Mouse (Mus musculus) CH12.LX (cell line): ENCODE results near the gene Akr1c13. TPM values are rescaled to one million over a fixed set of nuclear protein-coding genes. Genes with fewer than 3 reads are reported as not detected.

Experiments
- DNase-seq: peaks from one replicate; pipeline ENCODE4 v3.0.0-alpha.2; 2013; ENCODE audit errors: extremely low read depth
- H3K27ac ChIP-seq: 2 replicates; pipeline ENCODE4 v1.5.1; 2012; ENCODE audit warnings: low read depth, mild to moderate bottlenecking, control low read depth, moderate library complexity; ENCODE audit not compliant: insufficient read depth
- H3K27me3 ChIP-seq: replicated peaks from 2 replicates; pipeline ENCODE3; 2012; ENCODE audit warnings: inconsistent platforms
- H3K36me3 ChIP-seq, 2 experiments: replicated peaks in 1 of 2; 2 replicates each; pipeline versions ENCODE3 to v1.6.1; 2012; ENCODE audit warnings: inconsistent platforms in 1 of 2, low read length in 1 of 2, mild to moderate bottlenecking in 1 of 2, mixed read lengths in 1 of 2, moderate library complexity in 1 of 2; ENCODE audit not compliant: control insufficient read depth in 1 of 2, insufficient read depth in 1 of 2
- H3K4me1 ChIP-seq, 2 experiments: 2 replicates each; pipeline ENCODE4 v1.6.1; 2012; ENCODE audit warnings: inconsistent platforms in 1 of 2, moderate library complexity in 1 of 2; ENCODE audit not compliant: insufficient read depth in 2 of 2, control insufficient read depth in 1 of 2
- H3K4me2 ChIP-seq: 2 replicates; pipeline ENCODE4 v1.6.1; 2012; ENCODE audit warnings: low read depth, mild to moderate bottlenecking, control low read depth; ENCODE audit not compliant: poor library complexity, insufficient read depth, severe bottlenecking
- H3K4me3 ChIP-seq, 3 experiments: fragments of 150-350 bp in 1 of 3; sonication (generic) in 1 of 3; replicated peaks in 1 of 3; 2 replicates each; pipeline versions ENCODE3 to v1.5.1; 2011 to 2012; ENCODE audit warnings: low read depth in 2 of 3, low read length in 2 of 3, mild to moderate bottlenecking in 2 of 3, moderate library complexity in 2 of 3, control low read depth in 1 of 3, improper control_type of control experiment in 1 of 3, inconsistent platforms in 1 of 3, mixed read lengths in 1 of 3; ENCODE audit not compliant: poor library complexity in 1 of 3
- H3K79me2 ChIP-seq: replicated peaks from 2 replicates; pipeline ENCODE4 v1.6.1; 2012; ENCODE audit warnings: mild to moderate bottlenecking, moderate library complexity; ENCODE audit not compliant: control insufficient read depth, poor library complexity, insufficient read depth, severe bottlenecking; ENCODE audit errors: extremely low read depth
- H3K9ac ChIP-seq: 2 replicates; pipeline ENCODE4 v1.6.1; 2012; ENCODE audit warnings: low read depth, mild to moderate bottlenecking, control low read depth, moderate library complexity; ENCODE audit not compliant: insufficient read depth
- H3K9me3 ChIP-seq: replicated peaks from 2 replicates; pipeline ENCODE3; 2012; ENCODE audit warnings: low read length, inconsistent platforms, mixed read lengths
- BHLHE40 ChIP-seq: IDR thresholded peaks from 2 replicates; pipeline ENCODE4 v1.6.1; 2011; ENCODE audit warnings: mild to moderate bottlenecking, low read depth, low read length, improper control_type of control experiment
- CHD1 ChIP-seq: IDR thresholded peaks from 2 replicates; pipeline ENCODE4 v1.6.1; 2012; ENCODE audit warnings: low read depth, low read length, improper control_type of control experiment, inconsistent platforms
- CHD2 ChIP-seq: IDR thresholded peaks from 2 replicates; pipeline ENCODE4 v1.6.1; 2011; ENCODE audit warnings: low read length, improper control_type of control experiment
- CTCF ChIP-seq, 2 experiments: IDR thresholded peaks in 1 of 2; conservative IDR thresholded peaks in 1 of 2; 2 replicates each; pipeline ENCODE4 v1.5.1; 2011 to 2012; ENCODE audit warnings: low read depth in 2 of 2, low read length in 2 of 2, improper control_type of control experiment in 1 of 2, inconsistent platforms in 1 of 2, mild to moderate bottlenecking in 1 of 2, moderate library complexity in 1 of 2
- E2F4 ChIP-seq: IDR thresholded peaks from 2 replicates; pipeline ENCODE4 v1.6.1; 2011; ENCODE audit warnings: low read depth, low read length, improper control_type of control experiment; ENCODE audit not compliant: insufficient replicate concordance
- ELF1 ChIP-seq: IDR thresholded peaks from 2 replicates; pipeline ENCODE4 v1.6.1; 2014; ENCODE audit warnings: low read depth, mild to moderate bottlenecking, inconsistent platforms, low read length, improper control_type of control experiment
- ETS1 ChIP-seq: conservative IDR thresholded peaks from 2 replicates; pipeline ENCODE4 v1.6.1; 2012; ENCODE audit warnings: low read depth, mild to moderate bottlenecking, inconsistent platforms, low read length, improper control_type of control experiment, moderate library complexity
- GABPA ChIP-seq: IDR thresholded peaks from 2 replicates; pipeline ENCODE4 v1.6.1; 2012; ENCODE audit warnings: low read depth, low read length, improper control_type of control experiment, inconsistent platforms; ENCODE audit not compliant: insufficient replicate concordance
- JUN ChIP-seq: IDR thresholded peaks from 2 replicates; pipeline ENCODE4 v1.6.1; 2011; ENCODE audit warnings: low read depth, mild to moderate bottlenecking, low read length, improper control_type of control experiment, moderate library complexity; ENCODE audit not compliant: insufficient read depth
- JUND ChIP-seq: conservative IDR thresholded peaks from 2 replicates; pipeline ENCODE4 v1.6.1; 2011; ENCODE audit warnings: low read depth, low read length, improper control_type of control experiment
- KAT2A ChIP-seq: IDR thresholded peaks from 2 replicates; pipeline ENCODE4 v1.6.1; 2012; ENCODE audit warnings: low read length, improper control_type of control experiment, inconsistent platforms; ENCODE audit not compliant: insufficient replicate concordance
- MAFK ChIP-seq: IDR thresholded peaks from 2 replicates; pipeline ENCODE4 v1.6.1; 2011; ENCODE audit warnings: low read length, improper control_type of control experiment; ENCODE audit not compliant: insufficient replicate concordance
- MAX ChIP-seq: IDR thresholded peaks from 2 replicates; pipeline ENCODE4 v1.6.1; 2011; ENCODE audit warnings: low read length, improper control_type of control experiment
- MXI1 ChIP-seq: IDR thresholded peaks from 2 replicates; pipeline ENCODE4 v1.6.1; 2011; ENCODE audit warnings: mild to moderate bottlenecking, low read depth, low read length, improper control_type of control experiment
- MYC ChIP-seq: IDR thresholded peaks from 2 replicates; pipeline ENCODE4 v1.6.1; 2011; ENCODE audit warnings: low read depth, mild to moderate bottlenecking, improper control_type of control experiment, low read length
- NRF1 ChIP-seq: IDR thresholded peaks from 2 replicates; pipeline ENCODE4 v1.6.1; 2014; ENCODE audit warnings: low read depth, mild to moderate bottlenecking, inconsistent platforms, low read length, improper control_type of control experiment, moderate library complexity
- PAX5 ChIP-seq: IDR thresholded peaks from 2 replicates; pipeline ENCODE4 v1.6.1; 2012; ENCODE audit warnings: low read length, inconsistent platforms, mixed read lengths
- POLR2AphosphoS2 ChIP-seq: IDR thresholded peaks from 2 replicates; pipeline ENCODE4 v1.6.1; 2011; ENCODE audit warnings: low read depth, low read length, improper control_type of control experiment
- RAD21 ChIP-seq: IDR thresholded peaks from 2 replicates; pipeline ENCODE4 v1.6.1; 2011; ENCODE audit warnings: low read depth, mild to moderate bottlenecking, low read length, improper control_type of control experiment, moderate library complexity
- SIN3A ChIP-seq: IDR thresholded peaks from 2 replicates; pipeline ENCODE4 v1.6.1; 2012; ENCODE audit warnings: low read length, improper control_type of control experiment, inconsistent platforms
- TCF12 ChIP-seq: IDR thresholded peaks from 2 replicates; pipeline ENCODE4 v1.6.1; 2014; ENCODE audit warnings: low read depth, mild to moderate bottlenecking, inconsistent platforms, low read length, improper control_type of control experiment
- UBTF ChIP-seq: IDR thresholded peaks from 2 replicates; pipeline ENCODE4 v1.6.1; 2012; ENCODE audit warnings: low read depth, mild to moderate bottlenecking, inconsistent platforms, low read length, improper control_type of control experiment, moderate library complexity
- USF1 ChIP-seq: IDR thresholded peaks from 2 replicates; pipeline ENCODE4 v1.6.1; 2014; ENCODE audit warnings: low read depth, mild to moderate bottlenecking, inconsistent platforms, low read length, improper control_type of control experiment
- USF2 ChIP-seq: conservative IDR thresholded peaks from 2 replicates; pipeline ENCODE4 v1.6.1; 2011; ENCODE audit warnings: low read depth, low read length, improper control_type of control experiment
- ZKSCAN1 ChIP-seq: IDR thresholded peaks from 2 replicates; pipeline ENCODE4 v1.6.1; 2012; ENCODE audit warnings: low read depth, inconsistent platforms, low read length, improper control_type of control experiment, borderline replicate concordance
- ZMIZ1 ChIP-seq: IDR thresholded peaks from 2 replicates; pipeline ENCODE4 v1.6.1; 2012; ENCODE audit warnings: low read depth, mild to moderate bottlenecking, inconsistent platforms, low read length, improper control_type of control experiment
- ZNF384 ChIP-seq: IDR thresholded peaks from 2 replicates; pipeline ENCODE4 v1.6.1; 2012; ENCODE audit warnings: low read depth, low read length, improper control_type of control experiment, inconsistent platforms
- dilution Hi-C: fragments of 300-500 bp; cut with MboI; formaldehyde crosslinking; loops from 2 replicates; pipeline ENCODE4 v1.14.3; 2020; ENCODE audit warnings: low sequenced_read_pairs; ENCODE audit not compliant: extremely low pct_unique_long_range_greater_than_20kb, extremely low pct_ligation_motif_present
- in situ Hi-C: fragments of 300-500 bp; cut with MboI; formaldehyde crosslinking; loops from 3 replicates; pipeline ENCODE4 v1.14.3; 2019; ENCODE audit warnings: low sequenced_read_pairs, low pct_ligation_motif_present, low pct_unique_long_range_greater_than_20kb, mixed read lengths
- polyA plus RNA-seq: library from polyadenylated mRNA; unstranded; fragments of >175 nt; gene quantifications from 2 replicates; pipeline ENCODE4 v1.2.1, GENCODE M21; 2012; ENCODE audit warnings: low read depth; ENCODE audit not compliant: insufficient read length
- total RNA-seq, 2 experiments: library from RNA; depleted of rRNA; stranded (reverse); fragments of 300-350 nt in 1 of 2; fragments of >200 nt in 1 of 2; gene quantifications; 2 replicates each; pipeline ENCODE4 v1.2.3; 2012 to 2014

Akr1c13 gene
- total and polyA plus RNA-seq, 3 experiments: 36.5 to 76.3 (median 39.1) TPM

GRCm38 (mm10) chr13:4152908-4153307, 38.0 kb upstream of the Akr1c13 start:
- H3K4me3 ChIP-seq: no peak overlapping the region
- H3K4me1 ChIP-seq: no peaks in the 10 kb centered on the region
- H3K4me2 ChIP-seq: no peak overlapping the region
- H3K27ac ChIP-seq: no peak overlapping the region
- no peak for DNase-seq
- no peaks in the 10 kb centered on the region for H3K27me3 ChIP-seq
- H3K9ac ChIP-seq: no peak overlapping the region
- TF ChIP-seq ZMIZ1: no peak
- TF ChIP-seq USF2: no peak
- no peak for TF ChIP-seq JUND
- no peak for TF ChIP-seq TCF12
- TF ChIP-seq ZNF384: no peak
- TF ChIP-seq, all 38 proteins: peak for 0
- no peaks in the 10 kb centered on the region for H3K9me3 ChIP-seq
- H3K79me2 ChIP-seq: no peaks in the 10 kb centered on the region
- H3K36me3 ChIP-seq: no peaks in the 10 kb centered on the region
- in situ Hi-C loops (no loop called here), dilution Hi-C loops (no loop called here)

DNA sequence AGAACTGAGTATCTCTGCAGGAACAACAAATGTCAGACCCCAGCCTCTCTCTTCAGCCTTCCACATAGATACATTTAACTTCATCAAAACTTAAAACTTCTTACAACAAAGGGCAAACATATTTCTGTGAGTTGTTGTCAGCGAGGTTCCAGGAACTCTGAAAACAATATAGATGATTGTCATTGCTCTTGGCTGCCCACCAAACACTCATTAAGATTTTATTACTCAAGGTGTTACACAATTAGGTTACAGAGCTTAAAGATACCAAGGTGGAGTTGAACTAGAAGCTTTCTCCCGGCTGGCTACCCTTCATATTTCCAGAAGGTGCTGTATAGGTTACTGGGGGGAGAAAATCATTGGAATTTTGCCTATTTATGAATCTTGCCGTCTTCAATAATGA, 37.4 kb upstream of the Akr1c13 start:
- H3K4me1 ChIP-seq: no peaks in the 10 kb centered on the region
- H3K4me3 ChIP-seq: no peak overlapping the region
- H3K36me3 ChIP-seq: no peaks in the 10 kb centered on the region
- no peaks in the 10 kb centered on the region for H3K9me3 ChIP-seq
- no peak for TF ChIP-seq JUND
- no peak for TF ChIP-seq ZNF384
- TF ChIP-seq ELF1: no peak
- no peak for TF ChIP-seq E2F4
- no peak for TF ChIP-seq MYC
- TF ChIP-seq SIN3A: no peak
- TF ChIP-seq CHD2: no peak
- TF ChIP-seq GABPA: no peak
- no peak for TF ChIP-seq MAFK
- no peak for TF ChIP-seq CTCF (conservative IDR thresholded peaks at IDR 0.05 in 1 of 2, IDR thresholded peaks at IDR 0.05 in 1 of 2; ENCODE audit: low read depth in 2 of 2, low read length in 2 of 2)
- no peak for TF ChIP-seq PAX5
- no peak for TF ChIP-seq CHD1
- TF ChIP-seq, all 38 proteins: peak for 0
- Histone ChIP-seq H3K4me2 (no peak overlapping the region), H3K27ac (no peak overlapping the region), H3K79me2 (no peaks in the 10 kb centered on the region), H3K27me3 (no peaks in the 10 kb centered on the region), H3K9ac (no peak overlapping the region)
- dilution Hi-C loops: no loop called here
- in situ Hi-C loops: no loop called here
- DNase-seq: no peak

GRCm38 (mm10) chr13:4155286-4155685, 35.7 kb upstream of the Akr1c13 start:
- in situ Hi-C loops: no loop called here
- TF ChIP-seq MXI1 (no peak), RAD21 (no peak), BHLHE40 (no peak), PAX5 (no peak), ETS1 (no peak), USF2 (no peak), CTCF (conservative IDR thresholded peaks at IDR 0.05 in 1 of 2, IDR thresholded peaks at IDR 0.05 in 1 of 2; ENCODE audit: low read depth in 2 of 2, low read length in 2 of 2) (no peak), POLR2AphosphoS2 (no peak), JUN (no peak), MAX (no peak), NRF1 (no peak), MYC (no peak), USF1 (no peak), KAT2A (no peak), UBTF (no peak), ZKSCAN1 (no peak), E2F4 (no peak)

More at GRCm38 (mm10) chr13:4155286-4155685, 35.7 kb upstream of the Akr1c13 start:
- Histone ChIP-seq H3K36me3 (no peaks in the 10 kb centered on the region), H3K4me3 (no peak overlapping the region), H3K4me1 (no peaks in the 10 kb centered on the region), H3K9ac (no peak overlapping the region), H3K9me3 (no peaks in the 10 kb centered on the region), H3K27ac (no peak overlapping the region), H3K79me2 (no peaks in the 10 kb centered on the region), H3K27me3 (no peaks in the 10 kb centered on the region), H3K4me2 (no peak overlapping the region)
- no peak for DNase-seq
- dilution Hi-C loops: no loop called here
